ENCODE assay signal across 22 mouse cellular contexts in the genomic region with DNA sequence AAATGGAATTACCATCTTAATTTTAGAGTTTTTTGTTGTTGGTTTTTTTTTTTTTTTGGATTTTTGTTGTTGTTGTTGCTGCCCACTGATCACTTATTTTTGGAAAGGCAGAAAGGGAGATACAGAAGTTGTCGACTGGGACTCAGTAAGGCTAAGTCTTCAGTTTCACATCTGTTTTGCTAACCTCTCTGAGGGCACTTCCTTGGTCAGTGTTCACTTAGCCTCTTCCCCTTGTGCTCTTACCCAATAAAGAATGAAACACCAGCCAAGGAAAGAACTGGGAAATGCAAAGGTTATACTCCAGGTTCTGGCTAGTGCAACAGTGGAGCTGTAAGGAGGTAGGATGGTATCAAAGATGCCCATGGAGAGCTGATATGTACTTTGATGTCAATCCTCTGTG. TPM values are rescaled to one million over a fixed set of nuclear protein-coding genes. Genes with fewer than 3 reads are reported as not detected.
A peak's percentile ranks its signal among the peaks of the same experiment; 100 is the strongest.
DNase-seq lines count a peak whose midpoint lies in the region; ATAC-seq lines count a peak whose summit lies in the region.
"Had no signal": no experiment of that assay in that cellular context is flagged by ENCODE, and none has a peak within 500 bp of the region (broad histone marks: within the 10 kb centered on the region; RNA-seq: fewer than 3 reads in every experiment).

No protein-coding gene starts in this region.

- ATAC-seq in common myeloid progenitor, adult 5-6 weeks (replicated peaks; ENCODE audit: low read depth, poor library complexity, severe bottlenecking), result peak; percentile 58; the same call in 1 of the 2 replicates
- ATAC-seq in granulocyte monocyte progenitor cell, adult 5-6 weeks (replicated peaks; ENCODE audit: poor library complexity, severe bottlenecking), result peak; percentile 96
- peak; percentile 59; the same call in 1 of the 2 replicates for ATAC-seq in megakaryocyte, adult 5-6 weeks (ENCODE audit: poor library complexity, severe bottlenecking)
- ATAC-seq in megakaryocyte progenitor cell, adult 5-6 weeks (replicated peaks; ENCODE audit: poor library complexity), result peak; percentile 60
- no peak for ATAC-seq in midbrain, embryonic 11.5 days (ENCODE audit: low FRiP score)
- ATAC-seq: activated CD4-positive, CD25-positive, alpha-beta regulatory T cell, adult 4 months; CD4-positive, CD25-positive, alpha-beta regulatory T cell, adult 4 months; Patski had no signal

- H3K36me3 ChIP-seq in midbrain, embryonic 11.5 days (ENCODE audit: control insufficient read depth, insufficient read depth, low read length), result no peaks in the 10 kb centered on the region
- H3K36me3 ChIP-seq: G1E had no signal

- no peaks in the 10 kb centered on the region for H3K4me1 ChIP-seq in midbrain, embryonic 11.5 days (ENCODE audit: control insufficient read depth, insufficient read depth, low read length)

- H3K9ac ChIP-seq in midbrain, embryonic 11.5 days (ENCODE audit: low read length), result no peak overlapping the region

- no peak overlapping the region for H3K4me3 ChIP-seq in midbrain, embryonic 11.5 days (ENCODE audit: low read depth, low read length)

- WGBS in midbrain, embryonic 11.5 days, result 81% methylated on average over 1 of the region's 1 CpGs

- H3K27ac ChIP-seq in midbrain, embryonic 11.5 days (ENCODE audit: low read depth, low read length), result no peak overlapping the region

- DNase-seq in urinary bladder, postnatal 10 days (ENCODE audit: low spot score), result no peak
- DNase-seq in midbrain, embryonic 11.5 days (ENCODE audit: low spot score, missing footprints), result no peak
- DNase-seq in urinary bladder, postnatal 4 days (ENCODE audit: low spot score in 2 of 2), result no peak
- no peak for DNase-seq in heart, adult 8-10 months (ENCODE audit: low spot score)
- DNase-seq: adrenal gland, adult 2 months; adrenal gland, adult 8-10 months; adrenal gland, postnatal 10 days; adrenal gland, postnatal 14 days; adrenal gland, postnatal 25 days; adrenal gland, postnatal 36 days; B cell, adult 2 months; cerebellum, adult 11 months; cerebellum, adult 11-12 months had no signal

- no peaks in the 10 kb centered on the region for H3K27me3 ChIP-seq in midbrain, embryonic 11.5 days (ENCODE audit: control insufficient read depth, insufficient read depth, low read length)
- H3K27me3 ChIP-seq: CH12.LX, Patski had no signal

- no peaks in the 10 kb centered on the region for H3K9me3 ChIP-seq in midbrain, embryonic 11.5 days (ENCODE audit: control insufficient read depth, low read length)
- H3K9me3 ChIP-seq: G1E had no signal

- H3K4me2 ChIP-seq in midbrain, embryonic 11.5 days, result no peak overlapping the region

RNA-seq across cellular contexts. Expression of a gene that starts 5.8 kb away (rescaled TPM):
- 29.8 and 31.7 TPM in 2 replicates for total RNA-seq in common myeloid progenitor, adult 5-6 weeks (2017)
- 23.2 and 34.3 TPM in 2 replicates for total RNA-seq in granulocyte monocyte progenitor cell, adult 5-6 weeks (2014; fragmentation: Nextera tagmentation)
- 16.2 and 18.6 TPM in 2 replicates for total RNA-seq in granulocyte monocyte progenitor cell, adult 5-6 weeks (2017)
- 2.6 and 4.3 TPM in 2 replicates for total RNA-seq in megakaryocyte, adult 5-6 weeks (2015)
- total RNA-seq in megakaryocyte, adult 5-6 weeks (2017), result 2.3 and 2.5 TPM in 2 replicates
- total RNA-seq in megakaryocyte progenitor cell, adult 5-6 weeks (2015), result 25.5 and 33.6 TPM in 2 replicates
- total RNA-seq in megakaryocyte progenitor cell, adult 5-6 weeks (2017), result 16.4 and 19.9 TPM in 2 replicates
- 38.6 and 44.5 TPM in 2 replicates for polyA plus RNA-seq in midbrain, embryonic 11.5 days (2014; fragmentation: Nextera tagmentation; extraction: Ambion mirVana)
- total RNA-seq in heart, adult 8-10 months (2022), result 1 to 10 TPM; 6.9 to 9.2 (median 7.7) TPM

RNA-seq across cellular contexts. Expression of a gene that starts 35.5 kb away (rescaled TPM):
- 17.7 and 22.1 TPM in 2 replicates for total RNA-seq in common myeloid progenitor, adult 5-6 weeks (2017)
- total RNA-seq in granulocyte monocyte progenitor cell, adult 5-6 weeks (2014; fragmentation: Nextera tagmentation), result 0.24 and 0.98 TPM in 2 replicates
- total RNA-seq in granulocyte monocyte progenitor cell, adult 5-6 weeks (2017), result 1.5 TPM in 1 of 2 replicates, not detected in the other
- total RNA-seq in megakaryocyte, adult 5-6 weeks (2015), result 1.5 and 3.7 TPM in 2 replicates
- total RNA-seq in megakaryocyte, adult 5-6 weeks (2017), result 2.7 and 5.0 TPM in 2 replicates
- total RNA-seq in megakaryocyte progenitor cell, adult 5-6 weeks (2015), result 4.6 and 5.4 TPM in 2 replicates
- total RNA-seq in megakaryocyte progenitor cell, adult 5-6 weeks (2017), result 3.7 and 5.8 TPM in 2 replicates
- polyA plus RNA-seq in midbrain, embryonic 11.5 days (2014; fragmentation: Nextera tagmentation; extraction: Ambion mirVana), result 4.9 and 6.8 TPM in 2 replicates
- total RNA-seq in heart, adult 8-10 months (2022), result 1 to 10 TPM; 2.0 to 2.7 (median 2.3) TPM

RNA-seq across cellular contexts. Expression of a gene that starts 38.3 kb away (rescaled TPM):
- total RNA-seq in common myeloid progenitor, adult 5-6 weeks (2017), result 24.1 and 25.4 TPM in 2 replicates
- total RNA-seq in granulocyte monocyte progenitor cell, adult 5-6 weeks (2014; fragmentation: Nextera tagmentation), result 8.7 and 9.6 TPM in 2 replicates
- 21.1 and 21.5 TPM in 2 replicates for total RNA-seq in granulocyte monocyte progenitor cell, adult 5-6 weeks (2017)
- total RNA-seq in megakaryocyte, adult 5-6 weeks (2015), result 34.2 and 46.4 TPM in 2 replicates
- 80.8 and 82.7 TPM in 2 replicates for total RNA-seq in megakaryocyte, adult 5-6 weeks (2017)
- 10.2 and 19.1 TPM in 2 replicates for total RNA-seq in megakaryocyte progenitor cell, adult 5-6 weeks (2015)
- total RNA-seq in megakaryocyte progenitor cell, adult 5-6 weeks (2017), result 14.0 and 38.9 TPM in 2 replicates
- polyA plus RNA-seq in midbrain, embryonic 11.5 days (2014; fragmentation: Nextera tagmentation; extraction: Ambion mirVana), result 11.3 and 11.8 TPM in 2 replicates
- 10 to 100 TPM; 14.2 to 19.6 (median 17.2) TPM for total RNA-seq in heart, adult 8-10 months (2022)
